Mouse (Mus musculus) myocyte (in vitro differentiated cells): Measurements from ENCODE around the gene Ltv1. TPM values are rescaled to one million over a fixed set of nuclear protein-coding genes. Genes with fewer than 3 reads are reported as not detected.

Experiments used
- H3K27me3 ChIP-seq: one replicate; pipeline ENCODE4 v1.6.1; 2011; ENCODE audit not compliant: control insufficient read depth, insufficient read depth, insufficient read length
- H3K36me3 ChIP-seq: one replicate; pipeline ENCODE4 v1.6.1; 2011; ENCODE audit not compliant: control insufficient read depth, insufficient read depth
- H3K4me2 ChIP-seq: one replicate; pipeline ENCODE4 v1.6.1; 2011; ENCODE audit warnings: low read depth, control low read depth
- H3K4me3 ChIP-seq: one replicate; pipeline ENCODE4 v1.5.1; 2011; ENCODE audit warnings: mild to moderate bottlenecking, control low read depth, moderate library complexity
- H3K79me2 ChIP-seq: one replicate; pipeline ENCODE4 v1.6.1; 2011; ENCODE audit not compliant: control insufficient read depth, insufficient read depth
- H3ac ChIP-seq: one replicate; pipeline ENCODE4 v1.6.1; 2011; ENCODE audit not compliant: control insufficient read depth, insufficient read length
- CEBPB ChIP-seq: IDR thresholded peaks from 2 replicates; pipeline ENCODE4 v1.6.1; 2011; ENCODE audit warnings: mild to moderate bottlenecking, moderate library complexity; ENCODE audit not compliant: poor library complexity, insufficient read depth, severe bottlenecking
- E2F4 ChIP-seq: IDR thresholded peaks from one replicate; pipeline ENCODE4 v1.6.1; 2011; ENCODE audit warnings: mild to moderate bottlenecking, control low read depth, moderate library complexity; ENCODE audit not compliant: insufficient read depth
- MAX ChIP-seq: IDR thresholded peaks from one replicate; pipeline ENCODE4 v1.6.1; 2011; ENCODE audit warnings: low read depth, mild to moderate bottlenecking, control low read depth
- MYOD1 ChIP-seq, 3 experiments: IDR thresholded peaks; one replicate each; pipeline ENCODE4 v1.6.1; 2011; ENCODE audit warnings: control low read depth in 2 of 3, low read depth in 2 of 3, mild to moderate bottlenecking in 2 of 3, moderate library complexity in 1 of 3; ENCODE audit not compliant: insufficient read length in 2 of 3, control insufficient read depth in 1 of 3
- MYOG ChIP-seq, 3 experiments: IDR thresholded peaks; one replicate each; pipeline ENCODE4 v1.6.1; 2011; ENCODE audit warnings: control low read depth in 2 of 3, low read depth in 2 of 3, mild to moderate bottlenecking in 2 of 3; ENCODE audit not compliant: insufficient read length in 2 of 3, control insufficient read depth in 1 of 3, insufficient read depth in 1 of 3
- POLR2A ChIP-seq: IDR thresholded peaks from one replicate; pipeline ENCODE4 v1.6.1; 2011; ENCODE audit warnings: low read depth, mild to moderate bottlenecking, control low read depth, moderate library complexity; ENCODE audit not compliant: insufficient read length
- POLR2AphosphoS2 ChIP-seq: IDR thresholded peaks from one replicate; pipeline ENCODE4 v1.6.1; 2011; ENCODE audit warnings: low read depth, control low read depth; ENCODE audit not compliant: insufficient read length
- REST ChIP-seq: IDR thresholded peaks from one replicate; pipeline ENCODE4 v1.6.1; 2011; ENCODE audit warnings: mild to moderate bottlenecking, control low read depth, moderate library complexity; ENCODE audit not compliant: insufficient read depth, insufficient read length
- SRF ChIP-seq: IDR thresholded peaks from one replicate; pipeline ENCODE4 v1.6.1; 2011; ENCODE audit warnings: low read depth; ENCODE audit not compliant: control insufficient read depth, insufficient read length
- TCF12 ChIP-seq: IDR thresholded peaks from one replicate; pipeline ENCODE4 v1.6.1; 2011; ENCODE audit warnings: mild to moderate bottlenecking, control low read depth; ENCODE audit not compliant: poor library complexity, insufficient read depth, severe bottlenecking
- TCF3 ChIP-seq: IDR thresholded peaks from one replicate; pipeline ENCODE4 v1.6.1; 2011; ENCODE audit warnings: low read depth, control low read depth; ENCODE audit not compliant: insufficient read length
- USF1 ChIP-seq: IDR thresholded peaks from one replicate; pipeline ENCODE4 v1.6.1; 2011; ENCODE audit warnings: low read depth, mild to moderate bottlenecking, control low read depth, moderate library complexity
- polyA plus RNA-seq: library from polyadenylated mRNA; unstranded; fragments of >200 nt; fragmentation: generic; extraction: Trizol; gene quantifications from one replicate; pipeline ENCODE4 v1.2.1, GENCODE M21; 2012; ENCODE audit warnings: missing spikeins

Gene Ltv1
- polyA plus RNA-seq, 1 experiment, result 22.0 TPM

DNA sequence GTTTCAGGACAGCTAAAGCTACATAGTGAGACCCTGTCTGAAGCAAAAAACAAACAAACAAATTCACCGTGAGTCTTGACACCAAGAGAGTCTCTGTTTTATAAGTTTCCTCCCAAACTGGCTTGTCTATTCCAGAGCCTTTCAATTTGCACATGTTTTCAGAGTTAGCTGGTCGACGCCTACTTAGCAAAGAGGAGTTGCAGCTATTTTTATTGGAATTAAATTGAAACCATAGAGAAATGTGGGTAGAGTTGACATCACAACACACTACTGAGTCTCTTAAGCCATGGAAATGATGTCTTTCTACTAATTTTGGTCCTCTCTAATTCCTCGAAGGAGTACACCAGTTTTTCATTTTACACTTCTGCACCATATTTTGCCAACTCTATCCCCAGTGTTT is 32.1 kb downstream of the Ltv1 start:
- TF ChIP-seq E2F4 (no peak), POLR2AphosphoS2 (no peak), MAX (no peak), MYOG (IDR thresholded peaks at IDR 0.05; ENCODE audit: control insufficient read depth in 1 of 3, insufficient read depth in 1 of 3, insufficient read length in 2 of 3, low read depth in 2 of 3) (no peak), TCF12 (no peak), CEBPB (no peak)
- Histone ChIP-seq H3K4me2 (no peak overlapping the region), H3K79me2 (no peaks in the 10 kb centered on the region), H3ac (no peak overlapping the region), H3K4me3 (no peak overlapping the region), H3K36me3 (no peaks in the 10 kb centered on the region), H3K27me3 (no peaks in the 10 kb centered on the region)

DNA sequence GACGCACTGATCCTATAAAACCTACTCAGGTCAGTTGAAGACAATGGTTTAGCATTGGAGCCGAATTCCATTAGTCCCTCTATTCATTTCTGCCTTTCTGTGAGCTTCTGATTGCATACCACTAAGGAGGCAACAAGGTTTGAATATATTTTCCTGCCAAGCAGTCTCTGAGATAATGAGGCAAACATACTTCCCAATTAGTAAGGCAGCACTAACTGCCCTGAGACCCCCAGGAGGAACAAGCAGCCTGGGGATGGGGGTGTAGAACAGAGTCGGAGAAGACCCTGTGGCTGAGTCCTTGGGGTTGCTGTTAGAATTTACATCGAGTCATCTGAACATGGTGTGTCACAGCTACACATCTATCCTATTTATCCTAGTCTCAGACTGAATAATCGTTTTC is 37.6 kb downstream of the Ltv1 start:
- Histone ChIP-seq H3K4me2 (no peak overlapping the region), H3K4me3 (no peak overlapping the region), H3ac (no peak overlapping the region), H3K27me3 (peaks cover 12% of the 10 kb centered on the region), H3K79me2 (no peaks in the 10 kb centered on the region), H3K36me3 (no peaks in the 10 kb centered on the region)
- no peak for TF ChIP-seq POLR2AphosphoS2
- no peak for TF ChIP-seq E2F4
- TF ChIP-seq MAX, result no peak
- TF ChIP-seq CEBPB, result no peak
- no peak for TF ChIP-seq TCF12
- TF ChIP-seq MYOG (IDR thresholded peaks at IDR 0.05; ENCODE audit: control insufficient read depth in 1 of 3, insufficient read depth in 1 of 3, insufficient read length in 2 of 3, low read depth in 2 of 3), result no peak
- no peak for TF ChIP-seq MYOD1 (IDR thresholded peaks at IDR 0.05; ENCODE audit: control insufficient read depth in 1 of 3, insufficient read length in 2 of 3, low read depth in 2 of 3)
- TF ChIP-seq SRF, result no peak
- no peak for TF ChIP-seq REST
- no peak for TF ChIP-seq TCF3
- TF ChIP-seq POLR2A, result no peak
- TF ChIP-seq USF1, result no peak

DNA sequence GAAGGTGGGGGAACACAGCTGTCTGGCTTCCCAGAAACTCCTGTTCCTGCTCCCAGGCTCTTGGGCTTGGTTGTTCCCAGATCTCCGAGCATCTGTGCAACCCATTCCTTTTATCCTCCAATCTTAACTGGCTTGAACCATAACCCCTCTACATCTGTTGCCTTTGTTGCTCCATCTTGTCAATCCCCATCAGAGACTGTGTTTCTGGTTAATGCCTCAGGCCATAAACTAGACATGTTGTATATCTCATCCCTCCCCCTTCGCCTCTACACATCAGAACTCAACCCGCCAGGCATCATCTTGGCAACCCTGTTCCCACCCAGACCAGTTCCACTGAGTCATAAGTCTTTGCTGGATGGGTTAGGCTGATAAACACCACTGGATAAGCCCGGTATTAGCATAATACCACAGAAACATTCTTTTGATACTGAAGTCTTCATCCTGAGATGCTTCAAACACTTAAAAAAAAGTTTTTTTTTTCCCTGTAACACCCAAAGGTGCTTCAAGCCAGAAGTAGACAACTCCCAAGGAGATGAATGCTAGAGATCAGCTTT is 40.1 kb downstream of the Ltv1 start:
- no peak overlapping the region for H3ac ChIP-seq
- H3K4me2 ChIP-seq, result no peak overlapping the region
- no peaks in the 10 kb centered on the region for H3K79me2 ChIP-seq
- no peak for TF ChIP-seq REST
- no peak for TF ChIP-seq SRF
- TF ChIP-seq MAX, result no peak
- TF ChIP-seq POLR2AphosphoS2, result no peak
- TF ChIP-seq TCF12, result no peak
- no peak for TF ChIP-seq TCF3
- TF ChIP-seq MYOG (IDR thresholded peaks at IDR 0.05; ENCODE audit: control insufficient read depth in 1 of 3, insufficient read depth in 1 of 3, insufficient read length in 2 of 3, low read depth in 2 of 3), result no peak
- TF ChIP-seq CEBPB, result no peak
- no peak for TF ChIP-seq MYOD1 (IDR thresholded peaks at IDR 0.05; ENCODE audit: control insufficient read depth in 1 of 3, insufficient read length in 2 of 3, low read depth in 2 of 3)
- H3K36me3 ChIP-seq, result no peaks in the 10 kb centered on the region
- peaks cover 12% of the 10 kb centered on the region for H3K27me3 ChIP-seq
- no peak overlapping the region for H3K4me3 ChIP-seq

DNA sequence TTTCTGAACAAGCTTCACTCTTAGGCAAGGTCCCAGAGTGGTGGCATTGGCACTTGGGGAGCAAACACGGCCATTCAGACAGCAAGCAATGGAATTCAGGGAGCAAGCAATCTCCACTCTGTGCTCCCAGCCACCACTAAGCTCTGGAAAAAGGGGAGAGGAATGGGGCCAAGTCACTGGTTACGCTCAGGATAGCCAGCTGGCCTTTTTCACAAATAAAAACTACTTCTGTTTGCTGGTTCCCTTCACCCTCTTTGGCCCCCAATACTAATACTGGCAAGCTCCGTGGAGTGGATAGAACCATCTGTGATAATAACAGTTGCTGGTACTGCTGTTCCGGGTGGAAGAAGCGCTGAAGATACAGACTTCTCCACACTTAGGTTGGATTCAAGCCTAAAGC is 41.6 kb downstream of the Ltv1 start:
- no peaks in the 10 kb centered on the region for H3K79me2 ChIP-seq
- TF ChIP-seq TCF3 (no peak), MYOG (IDR thresholded peaks at IDR 0.05; ENCODE audit: control insufficient read depth in 1 of 3, insufficient read depth in 1 of 3, insufficient read length in 2 of 3, low read depth in 2 of 3) (no peak), MYOD1 (IDR thresholded peaks at IDR 0.05; ENCODE audit: control insufficient read depth in 1 of 3, insufficient read length in 2 of 3, low read depth in 2 of 3) (no peak), POLR2A (no peak), E2F4 (no peak), SRF (no peak), POLR2AphosphoS2 (no peak), REST (no peak), MAX (no peak), TCF12 (no peak), USF1 (no peak), CEBPB (no peak)
- H3ac ChIP-seq, result no peak overlapping the region
- H3K4me2 ChIP-seq, result no peak overlapping the region
- peaks cover 12% of the 10 kb centered on the region for H3K27me3 ChIP-seq
- H3K36me3 ChIP-seq, result no peaks in the 10 kb centered on the region
- H3K4me3 ChIP-seq, result no peak overlapping the region

DNA sequence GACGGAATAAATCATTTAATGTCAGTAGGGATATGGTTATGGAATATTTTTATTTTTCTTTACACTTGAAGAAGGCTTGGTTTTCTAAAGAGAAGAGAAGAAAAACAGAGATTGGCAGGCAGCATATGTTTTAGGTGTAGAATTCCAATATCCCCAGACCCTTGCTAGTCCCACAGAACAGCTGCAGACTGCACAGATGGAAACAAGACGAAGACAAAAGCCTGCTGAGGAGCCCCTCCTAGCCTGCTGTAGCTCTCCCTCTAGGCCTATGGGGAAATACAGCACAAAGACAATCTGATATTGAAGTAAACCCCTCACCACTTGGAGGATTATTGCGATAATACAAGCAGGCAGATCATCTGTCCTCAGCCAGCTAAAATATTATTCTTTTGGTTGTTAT is 42.5 kb downstream of the Ltv1 start:
- Histone ChIP-seq H3K36me3 (no peaks in the 10 kb centered on the region), H3K79me2 (no peaks in the 10 kb centered on the region), H3K27me3 (peaks cover 12% of the 10 kb centered on the region), H3ac (no peak overlapping the region), H3K4me2 (peak overlapping the region; percentile 26), H3K4me3 (no peak overlapping the region)
- no peak for TF ChIP-seq POLR2AphosphoS2
- no peak for TF ChIP-seq MAX
- no peak for TF ChIP-seq TCF12
- TF ChIP-seq REST, result no peak
- TF ChIP-seq SRF, result no peak
- TF ChIP-seq E2F4, result no peak
- peak in 1 of 3 experiments; percentile 22 for TF ChIP-seq MYOG (IDR thresholded peaks at IDR 0.05; ENCODE audit: control insufficient read depth in 1 of 3, insufficient read depth in 1 of 3, insufficient read length in 2 of 3, low read depth in 2 of 3)
- no peak for TF ChIP-seq USF1
- TF ChIP-seq TCF3, result no peak
- no peak for TF ChIP-seq CEBPB
- TF ChIP-seq POLR2A, result no peak
- TF ChIP-seq MYOD1 (IDR thresholded peaks at IDR 0.05; ENCODE audit: control insufficient read depth in 1 of 3, insufficient read length in 2 of 3, low read depth in 2 of 3), result peak in 1 of 3 experiments; percentile 73
